Mouse (Mus musculus) layer of hippocampus, adult 18-20 months (tissue): ENCODE measurements around the gene Olfr1502. TPM values are rescaled to one million over a fixed set of nuclear protein-coding genes. Genes with fewer than 3 reads are reported as not detected.
"Not testable (repeated sequence)": the region's sequence is repeated elsewhere in the genome, so short reads cannot be mapped to it uniquely, and the experiment has no call there.

Experiments used
- DNase-seq, 2 experiments: peaks; one replicate each; pipeline ENCODE4 v3.0.0; 2022; ENCODE audit warnings: low spot score in 2 of 2
- long read RNA-seq: library from polyadenylated mRNA; stranded (forward); transcript quantifications from one replicate; pipeline ENCODE4 v2.0.0, GENCODE M21; 2021
- total RNA-seq, 2 experiments: library from RNA; stranded (reverse); gene quantifications; 2 replicates each; pipeline ENCODE4 v1.2.3; 2021

The Olfr1502 gene
- not detected for total RNA-seq
- long read RNA-seq: 0 reads

DNA sequence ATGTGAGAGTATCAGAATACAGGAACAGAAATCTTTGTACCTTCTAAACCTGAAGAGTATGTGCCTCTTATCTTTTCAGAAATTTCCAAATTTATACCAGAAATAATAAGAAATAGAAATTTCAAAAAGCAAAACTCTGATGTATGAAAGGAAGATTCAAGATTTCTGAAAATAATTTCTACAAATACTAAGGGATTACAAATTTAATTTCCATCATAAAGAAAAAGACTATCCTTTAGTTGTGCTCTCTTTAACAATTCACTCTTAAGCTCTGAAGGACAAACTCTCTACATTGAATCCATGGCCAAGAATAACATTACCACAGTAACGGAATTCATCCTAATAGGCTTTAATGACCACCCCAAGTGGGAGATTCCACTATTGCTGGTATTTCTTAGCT lies at the start of gene Olfr1502:
Olfr1502 (plus strand) TSS at position 301 of the 400 bp plus-strand sequence.
- DNase-seq: no peak

DNA sequence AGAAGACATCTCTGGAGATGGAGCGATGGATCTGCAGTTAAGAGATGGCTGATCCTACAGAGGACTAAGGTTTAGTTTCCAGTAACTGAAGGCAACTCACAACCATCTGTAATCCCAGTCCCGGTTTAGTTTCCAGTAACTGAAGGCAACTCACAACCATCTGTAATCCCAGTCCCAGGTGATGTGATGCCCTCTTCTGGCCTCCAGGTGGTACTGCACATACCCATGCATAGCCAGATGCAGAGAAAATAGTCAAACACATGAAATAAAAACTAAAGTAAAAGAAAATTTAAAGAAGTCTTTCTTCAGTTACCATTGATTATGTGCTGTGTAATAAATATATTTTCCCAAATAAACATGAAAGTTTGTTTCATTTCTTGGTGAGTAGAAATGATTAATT lies 48.8 kb upstream of the Olfr1502 start:
- DNase-seq: no peak

DNA sequence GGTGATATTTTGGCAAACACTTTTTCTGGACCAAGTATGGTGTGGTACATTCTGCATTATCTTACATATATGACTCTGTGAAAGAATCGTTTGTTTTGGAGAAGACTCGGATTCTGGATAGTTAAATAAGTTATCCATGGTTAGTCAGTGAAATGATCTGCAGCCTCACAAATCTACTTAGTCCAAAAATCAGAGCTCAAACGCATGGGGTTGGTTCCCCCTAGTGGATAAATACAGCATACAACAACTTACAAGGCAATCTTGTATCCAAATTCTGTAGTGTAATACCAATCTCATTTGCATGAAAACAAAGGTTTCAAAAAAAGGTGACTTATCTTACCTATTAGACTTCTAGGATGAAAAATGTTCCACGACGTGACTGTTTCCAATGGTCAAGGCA lies 42.8 kb upstream of the Olfr1502 start:
- DNase-seq: peak in 1 of 2 experiments; percentile 39

DNA sequence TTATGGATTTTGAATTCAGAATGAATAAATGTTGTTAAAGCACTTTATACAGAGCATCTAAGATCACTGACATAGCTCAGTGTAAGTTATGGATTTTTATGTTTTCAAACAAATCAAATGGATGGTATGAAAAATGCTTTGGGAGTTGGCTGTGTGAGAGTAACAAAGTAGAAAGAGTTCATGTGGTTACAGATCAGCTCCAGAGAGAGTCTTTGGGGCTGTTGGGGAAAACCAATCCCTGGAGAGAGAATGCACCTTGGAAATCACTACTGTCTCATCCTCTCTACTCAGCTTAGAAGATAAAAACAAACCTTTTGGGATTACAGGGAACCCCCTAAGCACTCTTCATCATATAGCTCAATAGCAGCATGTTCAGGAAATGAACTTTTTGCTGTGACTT lies 42.2 kb upstream of the Olfr1502 start, which contains the start of gene Olfr1499:
Olfr1499 (minus strand) TSS at position 101 of the 400 bp plus-strand sequence.
- no peak for DNase-seq

DNA sequence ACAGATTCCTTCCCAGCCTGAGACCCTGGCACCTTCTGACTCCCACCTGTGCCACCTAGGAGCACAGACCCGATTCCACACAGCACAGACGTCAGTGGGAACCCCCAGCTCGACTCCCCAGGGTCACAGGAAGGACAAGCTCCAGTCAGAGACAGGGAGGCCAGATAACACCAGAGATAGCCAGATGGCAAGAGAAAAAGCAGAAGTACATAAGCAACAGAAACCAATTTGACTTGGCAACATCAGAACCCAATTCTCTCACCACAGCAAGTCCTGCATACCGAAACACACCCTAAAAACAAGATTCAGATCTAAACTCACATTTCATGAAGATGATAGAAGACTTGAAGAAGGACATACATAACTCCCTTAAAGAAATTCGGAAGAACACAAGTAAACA lies 40.7 kb upstream of the Olfr1502 start:
- no peak for DNase-seq

DNA sequence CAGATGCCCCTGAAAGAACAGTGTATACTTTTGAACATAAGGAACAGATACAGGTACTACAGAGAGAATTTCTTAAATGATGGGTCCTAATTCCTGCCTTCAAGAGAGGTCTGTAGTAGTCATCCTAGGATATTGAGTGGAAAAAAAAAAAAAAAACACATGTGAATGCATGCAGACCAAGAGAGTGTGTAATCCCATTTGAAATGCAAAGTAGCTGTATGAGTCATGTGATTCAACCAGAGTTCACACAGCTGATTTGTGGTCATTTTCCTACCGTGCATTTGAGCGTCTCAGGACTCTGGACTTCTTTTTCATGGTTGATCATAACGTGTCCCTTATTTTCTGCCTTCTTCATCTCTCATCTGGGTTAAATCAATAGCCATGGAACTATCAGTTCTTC lies 33.1 kb upstream of the Olfr1502 start:
- DNase-seq: no peak

DNA sequence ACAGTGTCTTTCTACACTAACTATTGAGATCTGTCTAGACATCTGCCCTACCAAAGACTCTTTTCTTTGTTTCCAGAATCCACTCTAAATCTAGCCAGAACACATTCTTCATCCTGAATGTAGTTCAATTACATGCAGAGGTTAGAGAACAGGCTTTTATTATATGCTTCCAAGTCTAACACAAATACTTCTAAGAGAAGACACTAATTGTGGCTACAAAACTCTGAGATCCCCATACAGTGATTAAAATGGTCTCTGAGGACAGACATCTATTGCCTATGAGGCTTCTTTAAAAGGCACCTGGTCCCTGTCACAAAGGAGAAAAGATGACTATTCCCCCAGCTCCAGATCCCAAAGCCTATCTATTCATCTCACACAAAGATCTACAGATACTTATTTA lies 31.2 kb upstream of the Olfr1502 start, which contains the start of gene Olfr1500:
Olfr1500 (minus strand) TSS at position 101 of the 400 bp plus-strand sequence.
- no peak for DNase-seq

DNA sequence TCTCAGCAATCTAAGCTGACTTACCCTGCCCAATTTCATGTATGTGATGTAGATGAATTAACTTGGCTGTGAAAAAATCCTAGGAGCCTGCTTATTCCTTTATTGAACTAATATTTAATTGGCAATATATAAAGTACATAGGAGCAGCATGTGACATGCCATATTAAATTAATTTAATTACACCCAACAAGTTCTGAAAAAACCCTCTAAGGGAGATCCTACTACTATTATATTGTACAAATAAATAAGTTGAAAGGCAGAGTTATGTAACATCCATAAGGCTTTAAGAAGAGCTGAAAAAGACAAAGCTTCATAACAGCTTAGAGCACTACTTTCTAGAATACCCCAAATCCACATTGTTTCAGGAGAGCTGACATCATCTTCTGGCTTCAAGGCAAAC lies 11.0 kb upstream of the Olfr1502 start, which contains the start of gene Olfr1501:
Olfr1501 (minus strand) TSS at position 101 of the 400 bp plus-strand sequence.
- not testable (repeated sequence) for DNase-seq

DNA sequence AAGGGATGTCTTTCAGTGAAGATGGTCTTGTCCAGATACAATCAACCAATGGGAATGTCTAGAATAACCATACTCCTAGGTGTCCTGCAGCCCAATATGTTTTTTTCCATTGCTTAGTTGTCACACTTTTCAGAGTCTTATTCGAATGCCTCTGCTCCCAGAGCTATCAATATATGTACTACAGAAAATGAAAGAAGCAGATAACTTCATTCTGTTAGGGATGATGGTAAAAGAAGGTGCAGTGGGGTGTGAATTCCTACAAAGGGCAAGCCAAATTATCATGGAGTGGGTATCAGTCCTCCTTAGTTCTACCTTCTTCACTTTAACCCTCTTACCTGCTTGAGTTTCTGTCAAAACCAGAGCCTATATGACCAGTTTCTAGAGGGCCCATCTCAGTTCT lies 36.2 kb downstream of the Olfr1502 start, which contains the start of gene Olfr1504:
Olfr1504 (minus strand) TSS at position 101 of the 400 bp plus-strand sequence.
- DNase-seq: no peak

Other genes with a start within 250 kb of the Olfr1502 start
- gene Olfr1487, start 244.4 kb upstream of the Olfr1502 start, total RNA-seq: not detected
- gene Olfr1489, start 230.2 kb upstream of the Olfr1502 start, total RNA-seq: not detected
- not detected for gene Olfr1490, start 210.7 kb upstream of the Olfr1502 start, total RNA-seq
- gene Olfr1491, start 164.5 kb upstream of the Olfr1502 start, total RNA-seq: not detected
- not detected for gene Olfr1493-ps1, start 138.5 kb upstream of the Olfr1502 start, total RNA-seq
- not detected for gene Olfr1494, start 122.1 kb upstream of the Olfr1502 start, total RNA-seq
- gene Olfr1495, start 97.2 kb upstream of the Olfr1502 start, total RNA-seq: not detected
- not detected for gene Olfr1496, start 83.9 kb upstream of the Olfr1502 start, total RNA-seq
- not detected for gene Olfr1497, start 63.6 kb upstream of the Olfr1502 start, total RNA-seq
- not detected for gene Olfr1499, start 42.3 kb upstream of the Olfr1502 start, total RNA-seq
- gene Olfr1500, start 31.3 kb upstream of the Olfr1502 start, total RNA-seq: not detected
- gene Olfr1501, start 11.1 kb upstream of the Olfr1502 start, total RNA-seq: not detected
- gene Olfr1504, start 36.1 kb downstream of the Olfr1502 start, total RNA-seq: not detected
- not detected for gene Olfr1505, start 51.7 kb downstream of the Olfr1502 start, total RNA-seq